Mouse (Mus musculus) limb, embryonic 14.5 days (tissue): ENCODE measurements around the gene Zfp524. TPM values are rescaled to one million over a fixed set of nuclear protein-coding genes. Genes with fewer than 3 reads are reported as not detected.
"Not testable (repeated sequence)": the region's sequence is repeated elsewhere in the genome, so short reads cannot be mapped to it uniquely, and the experiment has no call there.

Experiments used
- ATAC-seq: fragments of 200-750 bp; cut with Nextera tagmentation; 2 replicates; pipeline ENCODE4 v1.8.0; 2017; ENCODE audit warnings: low read depth, moderate number of reproducible peaks, moderate TSS enrichment; ENCODE audit not compliant: low FRiP score
- DNase-seq: peaks from one replicate; pipeline ENCODE4 v3.0.0-alpha.2; 2015; ENCODE audit warnings: low spot score
- H3K27ac ChIP-seq: fragments of 300-500 bp; sonication (generic); replicated peaks from 2 replicates; pipeline ENCODE4 v1.5.1; 2014; ENCODE audit warnings: low read depth, mild to moderate bottlenecking, low read length, moderate library complexity, mixed read lengths
- H3K27me3 ChIP-seq: fragments of 300-500 bp; sonication (generic); 2 replicates; pipeline ENCODE4 v1.6.1; 2014; ENCODE audit warnings: low read length, mixed read lengths; ENCODE audit not compliant: control insufficient read depth, insufficient read depth
- H3K36me3 ChIP-seq: fragments of 300-500 bp; sonication (generic); 2 replicates; pipeline ENCODE4 v1.6.1; 2014; ENCODE audit warnings: mild to moderate bottlenecking, low read length, moderate library complexity, mixed read lengths; ENCODE audit not compliant: control insufficient read depth, insufficient read depth
- H3K4me1 ChIP-seq: fragments of 300-500 bp; sonication (generic); 2 replicates; pipeline ENCODE4 v1.6.1; 2014; ENCODE audit warnings: antibody characterized with exemption, low read length, mixed read lengths; ENCODE audit not compliant: control insufficient read depth, insufficient read depth
- H3K4me2 ChIP-seq: fragments of 300-500 bp; sonication (generic); replicated peaks from 2 replicates; pipeline ENCODE4 v1.6.1; 2014; ENCODE audit warnings: low read depth, mild to moderate bottlenecking, low read length, moderate library complexity; ENCODE audit not compliant: severe bottlenecking
- H3K4me3 ChIP-seq: fragments of 300-500 bp; sonication (generic); replicated peaks from 2 replicates; pipeline ENCODE4 v1.5.1; 2014; ENCODE audit warnings: low read length
- H3K9ac ChIP-seq: fragments of 300-500 bp; sonication (generic); 2 replicates; pipeline ENCODE4 v1.6.1; 2014; ENCODE audit warnings: mild to moderate bottlenecking, low read depth, low read length, moderate library complexity; ENCODE audit not compliant: severe bottlenecking
- H3K9me3 ChIP-seq: fragments of 300-500 bp; sonication (generic); 2 replicates; pipeline ENCODE4 v1.6.1; 2016; ENCODE audit warnings: low read length; ENCODE audit not compliant: control insufficient read depth
- POLR2A ChIP-seq: fragments of 200-500 bp; IDR thresholded peaks from 2 replicates; pipeline ENCODE4 v1.8.0; 2012; ENCODE audit warnings: inconsistent platforms, mild to moderate bottlenecking, moderate library complexity, borderline replicate concordance; ENCODE audit not compliant: insufficient read depth, insufficient read length; ENCODE audit errors: extremely low read depth
- WGBS: fragments of 180-500 bp; shearing (Covaris S2); extraction: QIAGEN DNeasy Blood & Tissue Kit; methylation state at CpG from one replicate; pipeline ENCODE4 v1.1.7; 2014; 5-methylcytosine and 5-hydroxymethylcytosine counted together
- polyA plus RNA-seq, 2 experiments: library from polyadenylated mRNA; depleted of rRNA in 1 of 2; stranded (reverse) in 1 of 2; unstranded in 1 of 2; fragments of >200 nt; fragmentation: Nextera tagmentation in 1 of 2; extraction: Ambion mirVana in 1 of 2; gene quantifications; 2 replicates each; pipeline versions ENCODE4 v1.2.1 to v1.2.3; 2012 to 2014

The Zfp524 gene
- polyA plus RNA-seq, 2 experiments, result 12.1 to 17.0 TPM

- Histone ChIP-seq H3K36me3 (peaks cover 11% of the 10 kb centered on the region), H3K27me3 (no peaks in the 10 kb centered on the region), H3K4me2 (no peak overlapping the region), H3K9me3 (no peaks in the 10 kb centered on the region), H3K9ac (no peak overlapping the region), H3K27ac (no peak overlapping the region), H3K4me3 (no peak overlapping the region), H3K4me1 (peaks cover 17% of the 10 kb centered on the region)
- no peak for DNase-seq
- WGBS, result 93% methylated on average over 16 of the region's 16 CpGs
- no peak for ATAC-seq
- no peak for TF ChIP-seq POLR2A
These were observed 3.1 kb downstream of the Zfp524 start for GRCm38 (mm10) chr7:5017352-5017751.

GRCm38 (mm10) chr7:5017931-5018330, 3.7 kb downstream of the Zfp524 start:
- Histone ChIP-seq H3K4me1 (peaks cover 17% of the 10 kb centered on the region), H3K4me3 (no peak overlapping the region), H3K9ac (no peak overlapping the region), H3K27ac (no peak overlapping the region), H3K27me3 (no peaks in the 10 kb centered on the region), H3K4me2 (no peak overlapping the region), H3K9me3 (no peaks in the 10 kb centered on the region), H3K36me3 (peaks cover 11% of the 10 kb centered on the region)
- no peak for TF ChIP-seq POLR2A
- 97% methylated on average over 21 of the region's 21 CpGs for WGBS
- ATAC-seq, result no peak
- no peak for DNase-seq

DNA sequence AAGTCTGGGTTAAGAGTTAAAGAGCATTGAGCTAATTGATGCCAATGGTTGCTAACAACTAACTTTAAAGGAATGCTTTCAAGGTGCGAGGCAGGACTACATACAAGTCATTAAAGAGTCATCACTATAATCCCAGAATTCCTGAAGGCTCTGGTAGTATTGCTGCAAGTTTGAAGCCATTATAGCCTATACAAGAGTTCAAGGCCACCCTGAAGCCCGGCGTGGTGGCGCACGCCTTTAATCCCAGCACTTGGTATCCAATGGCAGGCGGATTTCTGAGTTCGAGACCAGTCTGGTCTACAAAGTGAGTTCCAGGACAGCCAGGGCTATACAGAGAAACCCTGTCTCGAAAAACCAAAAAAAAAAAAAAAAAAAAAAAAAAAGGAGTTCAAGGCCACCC, 5.4 kb downstream of the Zfp524 start:
- H3K36me3 ChIP-seq, result peaks cover 26% of the 10 kb centered on the region
- H3K27me3 ChIP-seq, H3K9me3 ChIP-seq, ATAC-seq, DNase-seq: not testable (repeated sequence)
- peak overlapping the region; percentile 93; the same call in 1 of the 2 replicates for H3K9ac ChIP-seq
- H3K4me3 ChIP-seq, result peak overlapping the region; percentile 90
- WGBS, result 20% methylated on average over 8 of the region's 8 CpGs
- H3K4me1 ChIP-seq, result peaks cover 15% of the 10 kb centered on the region
- peak overlapping the region; percentile 95 for H3K27ac ChIP-seq
- peak overlapping the region; percentile 50 for H3K4me2 ChIP-seq

GRCm38 (mm10) chr7:5020000-5020681, 5.9 kb downstream of the Zfp524 start, which contains the start of the genes Zfp865 and Ccdc106:
TSS of gene Zfp865 (plus strand) at chr7:5020376.
TSS of gene Ccdc106 (plus strand) at chr7:5020553.
- Histone ChIP-seq H3K4me3 (peak within 1 kb of the TSS; percentile 90), H3K27ac (peak within 1 kb of the TSS; percentile 95), H3K36me3 (peaks cover 31% of the 10 kb centered on the region), H3K9ac (peak within 1 kb of the TSS; percentile 93), H3K27me3 (no peaks in the 10 kb centered on the region), H3K9me3 (no peaks in the 10 kb centered on the region), H3K4me1 (peaks cover 15% of the 10 kb centered on the region), H3K4me2 (peak within 1 kb of the TSS; percentile 84)
- TF ChIP-seq POLR2A, result peak; percentile 84; the same call in 1 of the 2 replicates
- DNase-seq (peak; percentile 100), ATAC-seq (peak; percentile 91)
- WGBS, result under 1% methylated on average over 36 of the region's 49 CpGs

DNA sequence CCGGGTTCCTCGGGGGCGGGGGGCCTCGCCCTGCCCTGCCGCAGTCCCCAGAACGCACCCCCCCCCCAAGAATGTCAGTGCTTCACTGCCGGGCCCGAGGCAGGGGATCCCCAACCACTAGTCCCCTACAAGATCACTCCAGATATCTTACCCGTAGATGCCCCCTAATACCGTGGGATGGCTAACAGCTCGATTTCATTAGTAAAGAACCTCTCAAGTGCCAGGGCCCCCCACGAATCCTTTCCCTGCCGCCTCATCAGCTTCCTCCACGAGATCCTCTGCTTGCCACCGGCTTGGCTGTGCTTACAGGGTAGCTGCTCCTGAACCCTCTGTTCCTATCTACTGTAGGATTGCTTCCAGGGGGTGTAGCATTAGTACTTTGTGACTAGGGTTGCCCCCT, 6.5 kb downstream of the Zfp524 start:
- H3K27me3 ChIP-seq, result no peaks in the 10 kb centered on the region
- peaks cover 31% of the 10 kb centered on the region for H3K36me3 ChIP-seq
- H3K27ac ChIP-seq, result peak overlapping the region; percentile 95
- peaks cover 15% of the 10 kb centered on the region for H3K4me1 ChIP-seq
- peak overlapping the region; percentile 84 for H3K4me2 ChIP-seq
- H3K9me3 ChIP-seq, result no peaks in the 10 kb centered on the region
- peak overlapping the region; percentile 90 for H3K4me3 ChIP-seq
- H3K9ac ChIP-seq, result peak overlapping the region; percentile 93
- no peak for TF ChIP-seq POLR2A
- ATAC-seq, result no peak
- DNase-seq, result no peak
- WGBS, result 0% methylated on average over 10 of the region's 15 CpGs
